Mouse (Mus musculus) G1E-ER4 (cell line): Measurements from ENCODE around the gene Arntl. TPM values are rescaled to one million over a fixed set of nuclear protein-coding genes. Genes with fewer than 3 reads are reported as not detected.

Experiments
- GATA1 ChIP-seq: IDR thresholded peaks from one replicate; pipeline ENCODE4 v1.8.0; 2012; ENCODE audit warnings: low read length, inconsistent platforms
- polyA plus RNA-seq: library from polyadenylated mRNA; stranded (reverse); fragments of >175 nt; gene quantifications from 2 replicates; pipeline ENCODE4 v1.2.3, GENCODE M21; 2012

Gene Arntl
- 3.3 and 3.4 TPM in 2 replicates for polyA plus RNA-seq

GRCm38 (mm10) chr7:113206644-113207470 lies at the start of gene Arntl:
Gene Arntl (plus strand): TSS chr7:113207465.
- TF ChIP-seq GATA1, result no peak

GRCm38 (mm10) chr7:113161077-113161698 lies 46.1 kb upstream of the Arntl start:
- TF ChIP-seq GATA1, result no peak

- TF ChIP-seq GATA1, result no peak
Observed at GRCm38 (mm10) chr7:113164719-113165118, 42.5 kb upstream of the Arntl start.

- no peak for TF ChIP-seq GATA1
Observed at GRCm38 (mm10) chr7:113167092-113167491, 40.2 kb upstream of the Arntl start.

- no peak for TF ChIP-seq GATA1
Observed at GRCm38 (mm10) chr7:113168609-113169008, 38.7 kb upstream of the Arntl start.

- no peak for TF ChIP-seq GATA1
Observed at GRCm38 (mm10) chr7:113172425-113172824, 34.8 kb upstream of the Arntl start.

GRCm38 (mm10) chr7:113175481-113175880 lies 31.8 kb upstream of the Arntl start:
- TF ChIP-seq GATA1, result no peak

- TF ChIP-seq GATA1, result no peak
Observed at GRCm38 (mm10) chr7:113178073-113178472, 29.2 kb upstream of the Arntl start.

GRCm38 (mm10) chr7:113183787-113184186 lies 23.5 kb upstream of the Arntl start:
- TF ChIP-seq GATA1, result no peak

GRCm38 (mm10) chr7:113185056-113185455 lies 22.2 kb upstream of the Arntl start:
- TF ChIP-seq GATA1, result no peak

- no peak for TF ChIP-seq GATA1
Observed at GRCm38 (mm10) chr7:113186041-113186800, 21.0 kb upstream of the Arntl start.

GRCm38 (mm10) chr7:113188091-113188490 lies 19.2 kb upstream of the Arntl start:
- no peak for TF ChIP-seq GATA1

GRCm38 (mm10) chr7:113188566-113188965 lies 18.7 kb upstream of the Arntl start:
- no peak for TF ChIP-seq GATA1

- TF ChIP-seq GATA1, result no peak
Observed at GRCm38 (mm10) chr7:113191787-113192186, 15.5 kb upstream of the Arntl start.

GRCm38 (mm10) chr7:113192714-113193365 lies 14.4 kb upstream of the Arntl start:
- no peak for TF ChIP-seq GATA1

- TF ChIP-seq GATA1, result no peak
Observed at GRCm38 (mm10) chr7:113193872-113194271, 13.4 kb upstream of the Arntl start.
